Mouse (Mus musculus) large intestine, adult 2 months (tissue): ENCODE results near the gene Galc. TPM values are rescaled to one million over a fixed set of nuclear protein-coding genes. Genes with fewer than 3 reads are reported as not detected.
A peak's percentile ranks its signal among the peaks of the same experiment; 100 is the strongest.

Experiments used
- DNase-seq: peaks from one replicate; pipeline ENCODE4 v3.0.0-alpha.2; 2012; ENCODE audit warnings: low read depth, low spot score
- WGBS: fragments of 180-500 bp; shearing (Covaris S2); methylation state at CpG from one replicate; pipeline ENCODE4 v1.1.7; 2018; 5-methylcytosine and 5-hydroxymethylcytosine counted together
- polyA plus RNA-seq: library from polyadenylated mRNA; depleted of rRNA; stranded (reverse); fragments of >200 nt; gene quantifications from 2 replicates; pipeline ENCODE4 v1.2.3, GENCODE M21; 2012; rRNA removed

Gene Galc
- polyA plus RNA-seq, 1 experiment, result 2.8 TPM

DNA sequence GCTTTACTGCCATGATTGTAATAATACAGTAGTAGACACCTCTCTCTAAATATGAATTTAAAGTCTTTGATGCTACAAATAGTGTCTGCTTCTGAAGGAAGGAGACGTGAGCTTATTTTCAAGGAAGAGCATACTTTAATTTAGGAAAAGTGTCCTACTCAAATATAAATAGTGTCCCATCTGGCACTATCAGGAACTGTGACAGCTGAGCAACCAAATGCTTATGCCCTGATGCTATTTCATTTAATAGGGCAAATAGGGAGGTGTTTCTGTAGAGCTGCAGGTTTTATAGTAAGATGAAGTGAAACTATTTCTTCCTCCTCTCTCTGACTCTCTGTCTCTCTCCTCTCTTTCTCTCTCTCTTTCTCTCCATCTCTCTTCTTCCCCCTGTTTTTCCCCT, 69.1 kb downstream of the Galc start:
- no peak for DNase-seq
- WGBS, result 73% methylated on average over 1 of the region's 1 CpGs

DNA sequence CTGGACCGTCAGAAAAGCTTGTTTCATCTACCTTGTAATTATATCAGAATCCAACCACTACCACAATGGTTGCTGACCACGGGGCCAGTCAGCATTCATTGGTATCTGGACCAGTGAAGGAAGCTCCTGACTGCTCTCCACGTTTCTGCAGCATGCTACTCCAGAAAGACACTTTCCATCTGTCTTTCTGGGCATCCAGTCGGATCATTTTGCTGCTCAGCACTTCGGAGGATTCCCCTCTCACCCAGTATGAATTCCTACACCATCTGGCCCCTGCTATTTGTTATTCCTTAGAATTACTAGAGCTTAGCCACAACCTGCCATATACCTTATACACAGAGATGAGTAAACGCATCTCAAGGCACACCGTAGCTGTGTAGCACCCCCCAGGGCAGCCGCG, 70.2 kb downstream of the Galc start:
- DNase-seq, result no peak
- WGBS, result 70% methylated on average over 9 of the region's 9 CpGs

DNA sequence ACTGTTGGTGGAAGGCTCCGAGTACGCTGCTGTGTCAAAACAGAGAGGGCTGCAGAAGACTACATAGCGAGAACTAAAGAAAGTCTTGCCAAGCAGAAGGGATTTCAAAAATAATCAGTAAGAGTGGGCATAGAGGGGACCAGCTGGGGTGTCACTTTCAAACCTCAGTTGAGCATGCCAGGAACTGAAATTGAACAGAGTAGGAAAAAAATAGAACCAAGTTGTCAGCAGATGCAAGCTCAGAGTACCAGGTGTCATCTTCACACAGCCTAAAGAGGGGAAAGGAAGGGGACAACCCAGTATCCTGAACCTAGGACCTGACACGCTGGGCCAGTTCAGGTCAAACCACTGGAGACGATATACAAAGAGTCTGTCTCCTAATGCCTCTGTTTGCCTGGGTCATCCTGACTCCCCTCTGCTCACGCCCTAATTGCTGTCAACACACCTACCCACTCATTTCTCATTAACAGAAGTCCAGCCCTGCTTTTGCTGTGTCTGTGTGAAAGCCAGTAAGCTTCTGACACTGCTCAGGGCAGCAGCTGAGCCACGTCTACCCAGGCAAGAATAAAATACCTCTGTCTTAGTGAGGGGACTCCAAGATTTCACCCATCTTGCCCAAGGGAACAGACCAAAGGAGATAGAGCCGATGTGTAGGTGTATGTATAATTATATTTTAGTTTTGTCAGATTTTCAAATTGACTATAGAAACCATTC, 71.9 kb downstream of the Galc start:
- WGBS, result 63% methylated on average over 8 of the region's 8 CpGs
- DNase-seq, result no peak

DNA sequence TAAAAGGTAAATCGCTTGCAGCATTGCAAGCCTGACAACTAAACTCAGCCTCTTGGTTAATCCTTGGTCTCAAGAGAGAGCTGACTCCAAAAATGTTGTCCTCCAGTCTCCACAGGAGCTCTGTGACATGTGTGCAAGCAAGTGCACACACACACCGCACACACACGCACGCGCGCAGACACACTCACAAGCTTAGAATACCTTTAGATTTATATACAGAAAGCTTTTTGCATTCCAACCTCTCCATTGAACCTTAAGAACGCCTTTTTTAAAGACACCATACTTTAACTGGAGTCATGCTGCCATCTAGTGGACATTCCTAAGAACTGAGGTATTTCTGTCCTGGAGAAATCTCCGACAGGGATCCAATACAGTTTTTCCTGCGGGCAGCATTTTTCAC, 77.5 kb downstream of the Galc start:
- peak; percentile 6 for DNase-seq
- WGBS, result 18% methylated on average over 9 of the region's 9 CpGs

DNA sequence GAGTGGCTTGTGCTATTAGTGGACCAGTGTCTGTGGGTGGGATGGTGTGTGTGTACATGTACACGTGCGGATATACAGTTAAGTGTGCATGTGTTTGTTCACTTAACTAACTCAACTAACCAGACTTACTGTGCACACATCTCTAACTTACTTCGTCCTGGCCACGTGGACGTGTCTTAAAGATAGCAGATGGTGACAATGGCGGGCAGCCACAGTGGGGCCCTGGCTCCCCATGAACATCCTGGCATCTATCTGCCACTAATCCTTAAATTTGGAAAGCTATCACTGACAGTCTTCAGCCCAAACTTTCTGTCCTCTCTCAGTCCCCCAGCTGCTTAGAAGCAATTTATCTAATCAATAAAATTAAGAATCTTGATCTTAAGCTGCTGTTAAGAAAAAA, 78.5 kb downstream of the Galc start:
- no peak for DNase-seq
- WGBS, result 79% methylated on average over 6 of the region's 6 CpGs

DNA sequence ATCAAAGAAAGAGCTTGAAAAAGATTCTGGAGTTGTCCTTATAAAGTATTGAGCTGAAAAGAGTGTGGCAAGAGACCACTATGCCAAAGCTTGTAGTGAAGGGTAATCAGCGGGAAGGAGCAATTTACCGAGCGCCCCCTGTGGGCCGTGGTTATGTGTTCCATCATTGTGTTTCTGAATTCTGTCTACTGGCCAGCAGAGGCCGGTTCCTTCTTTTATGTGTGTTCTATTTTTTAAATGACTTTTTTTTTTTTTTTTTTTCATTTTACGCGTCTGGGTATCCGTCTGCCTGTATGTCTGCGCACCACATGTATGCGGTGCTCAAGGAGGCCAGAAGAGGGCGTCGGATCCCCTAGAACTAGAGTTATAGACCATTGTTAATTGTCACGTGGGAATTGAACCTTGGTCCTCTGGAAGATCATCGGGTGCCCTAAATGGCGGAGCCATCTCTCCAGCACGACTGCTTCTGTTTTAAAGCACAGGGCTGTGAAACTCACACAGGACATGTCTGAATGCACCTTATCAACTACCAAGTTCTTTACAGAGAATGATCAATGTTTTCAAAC, 78.9 kb downstream of the Galc start:
- DNase-seq, result no peak
- 86% methylated on average over 16 of the region's 16 CpGs for WGBS

DNA sequence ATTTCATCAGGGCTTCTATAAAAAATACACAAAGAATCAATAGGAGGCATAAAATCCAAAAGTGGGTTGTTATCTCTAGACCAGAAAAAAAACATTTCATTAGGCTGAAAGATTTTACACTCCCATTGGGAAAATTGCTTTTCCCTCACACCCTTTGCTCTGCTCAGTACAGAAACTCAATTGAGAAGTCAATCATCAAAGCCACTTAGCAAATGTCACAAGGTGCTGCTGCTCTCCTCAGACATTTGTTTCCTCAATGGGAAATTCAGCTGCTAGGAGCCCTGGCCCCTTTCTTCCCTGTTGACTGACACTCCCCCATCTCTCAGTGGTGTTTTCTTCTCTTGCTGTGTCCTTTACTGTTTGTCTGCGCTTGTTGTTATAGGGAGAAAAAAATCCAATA, 79.8 kb downstream of the Galc start:
- WGBS, result 75% methylated on average over 1 of the region's 1 CpGs

DNA sequence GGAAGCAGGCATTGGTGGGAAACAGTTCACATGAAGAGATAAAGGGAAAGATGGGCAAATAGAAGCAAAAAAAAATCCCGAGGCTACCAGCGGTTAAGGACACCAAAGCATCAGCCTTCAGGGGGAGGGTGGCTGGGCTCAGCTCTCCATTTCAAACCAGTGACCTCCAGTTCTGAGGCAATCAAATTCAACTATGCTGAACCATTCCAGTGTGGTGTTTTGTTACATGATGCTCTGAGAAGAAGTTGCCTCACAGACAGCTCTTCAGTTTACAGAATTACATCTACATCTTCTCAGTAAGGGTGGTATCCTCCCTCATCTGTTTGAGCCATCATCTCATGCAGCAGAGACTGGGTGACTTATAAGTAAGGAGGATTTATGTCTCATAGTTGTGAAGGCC, 82.6 kb downstream of the Galc start:
- DNase-seq, result no peak
- WGBS, result 87% methylated on average over 2 of the region's 2 CpGs

More for the DNA sequence above, 79.8 kb downstream of the Galc start:
- DNase-seq, result no peak

DNA sequence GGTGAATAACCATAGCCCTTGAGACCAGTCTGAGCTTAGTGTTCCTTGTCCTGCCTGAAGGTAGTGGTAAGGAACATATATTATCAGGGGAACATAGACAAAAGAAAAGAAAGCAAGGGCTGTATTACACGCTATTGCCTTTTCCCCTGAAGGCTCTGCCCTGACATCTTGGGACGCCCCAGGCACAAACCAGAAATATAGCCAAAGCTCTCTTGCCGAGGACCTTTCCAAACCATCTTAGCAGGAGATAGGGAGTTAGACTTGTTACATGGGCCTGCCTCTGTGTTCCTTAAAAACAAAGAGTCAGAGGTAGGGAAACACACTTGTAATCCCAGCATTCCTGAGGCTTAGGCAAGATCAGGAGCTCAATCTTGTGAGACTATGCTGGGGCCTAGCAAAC, 97.4 kb downstream of the Galc start:
- DNase-seq, result no peak
- WGBS, result 94% methylated on average over 3 of the region's 3 CpGs

DNA sequence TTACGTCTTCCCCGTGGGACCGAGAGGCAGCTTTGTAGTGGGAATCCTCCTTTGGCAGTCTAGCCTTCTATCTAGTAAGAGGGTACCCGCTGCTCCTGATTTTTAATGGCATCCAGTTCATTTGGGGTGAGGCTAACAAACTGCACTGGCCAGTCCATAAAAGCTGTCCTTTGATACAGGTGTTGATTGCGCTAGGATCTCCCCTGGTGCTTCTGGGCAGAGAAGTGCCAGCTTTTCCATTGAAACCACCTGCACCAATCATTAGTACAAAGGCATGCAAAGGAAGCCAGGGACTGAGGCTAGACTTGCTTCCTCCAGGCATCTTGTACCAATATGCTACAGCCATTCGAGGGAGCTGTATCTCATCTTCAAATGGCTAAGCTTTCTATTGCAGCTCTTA, 98.4 kb downstream of the Galc start:
- 73% methylated on average over 6 of the region's 6 CpGs for WGBS
- no peak for DNase-seq

Other genes starting within 250 kb of the Galc start
- 2.5 and 3.1 TPM in 2 replicates for gene Gpr65, start 9.2 kb upstream of the Galc start, polyA plus RNA-seq